Mouse (Mus musculus): ENCODE measurements around the gene Ksr2. TPM values are rescaled to one million over a fixed set of nuclear protein-coding genes. Genes with fewer than 3 reads are reported as not detected.
A peak's percentile ranks its signal among the peaks of the same experiment; 100 is the strongest.
"Not testable (repeated sequence)": the region's sequence is repeated elsewhere in the genome, so short reads cannot be mapped to it uniquely, and the experiment has no call there.

Gene Ksr2
- total RNA-seq, 4 experiments from 2014 or later, result 5.9 to 9.6 (median 6.8) TPM

DNA sequence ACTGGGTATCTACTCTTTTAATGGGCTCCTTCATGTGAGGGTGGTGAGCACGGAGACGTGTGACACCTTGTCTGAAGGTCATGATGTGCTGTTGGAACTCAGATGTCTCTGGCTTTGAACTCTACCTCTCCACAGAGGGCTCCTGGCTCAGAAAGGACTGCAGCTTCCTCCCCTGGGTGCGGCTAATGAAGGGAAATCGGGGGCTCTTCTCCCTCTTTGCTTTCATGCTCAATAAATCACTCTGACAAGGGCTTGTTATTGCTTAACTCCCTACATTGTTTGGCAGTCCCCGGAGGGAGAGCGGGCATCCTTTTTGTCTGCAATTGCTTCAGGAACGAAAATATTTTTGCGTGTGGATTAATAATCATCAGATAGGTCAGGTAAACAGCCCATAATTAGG lies 127.9 kb downstream of the Ksr2 start:
- no peak for DNase-seq

DNA sequence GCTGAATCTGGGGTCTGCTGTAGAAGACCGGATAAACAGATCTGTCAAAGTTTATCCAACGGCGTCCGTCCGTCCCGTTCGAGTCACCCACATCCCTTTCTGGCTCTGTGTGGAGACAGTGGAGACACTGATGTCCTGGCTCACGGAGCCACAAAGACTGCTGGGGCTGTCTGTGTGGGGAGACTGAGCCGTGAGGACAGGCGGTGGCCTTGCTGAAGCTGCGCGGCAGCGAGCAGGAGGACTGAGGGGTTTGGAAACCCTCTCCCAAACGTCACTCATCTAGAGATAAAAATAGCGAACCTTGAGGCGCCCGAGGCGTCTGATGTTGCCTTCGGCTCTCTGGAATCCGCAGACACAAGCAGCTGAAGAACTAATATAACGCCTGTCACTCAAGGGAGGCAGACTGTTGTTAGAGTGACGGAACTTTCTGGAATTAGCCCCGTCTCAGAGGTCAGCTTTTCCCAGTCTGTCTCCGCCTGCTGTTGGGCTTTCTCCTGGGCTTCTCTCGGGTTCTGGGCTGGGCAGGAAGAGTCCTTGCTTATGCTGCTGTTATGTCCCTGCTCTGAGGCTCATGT lies 133.0 kb downstream of the Ksr2 start:
- no peak for DNase-seq

DNA sequence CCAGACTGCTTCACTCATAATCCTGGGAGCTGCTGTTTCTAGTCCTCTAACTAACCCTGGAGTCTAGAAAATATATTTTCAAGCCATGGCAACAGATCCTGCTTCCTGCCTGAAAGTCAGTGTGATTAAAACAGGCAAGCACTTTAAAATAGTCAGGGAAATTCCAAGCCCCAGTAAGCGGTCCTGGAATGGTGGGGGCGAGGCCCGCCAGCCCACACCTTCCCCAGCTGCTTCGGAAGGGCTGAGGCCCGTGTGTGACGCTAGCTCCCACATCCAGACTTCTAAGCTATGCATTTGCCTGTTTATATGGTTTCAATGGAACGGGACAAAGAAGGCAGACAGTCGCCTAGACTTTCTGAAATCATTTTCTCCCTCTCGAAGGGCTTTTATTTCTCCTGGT lies 137.2 kb downstream of the Ksr2 start:
- no peak for DNase-seq

DNA sequence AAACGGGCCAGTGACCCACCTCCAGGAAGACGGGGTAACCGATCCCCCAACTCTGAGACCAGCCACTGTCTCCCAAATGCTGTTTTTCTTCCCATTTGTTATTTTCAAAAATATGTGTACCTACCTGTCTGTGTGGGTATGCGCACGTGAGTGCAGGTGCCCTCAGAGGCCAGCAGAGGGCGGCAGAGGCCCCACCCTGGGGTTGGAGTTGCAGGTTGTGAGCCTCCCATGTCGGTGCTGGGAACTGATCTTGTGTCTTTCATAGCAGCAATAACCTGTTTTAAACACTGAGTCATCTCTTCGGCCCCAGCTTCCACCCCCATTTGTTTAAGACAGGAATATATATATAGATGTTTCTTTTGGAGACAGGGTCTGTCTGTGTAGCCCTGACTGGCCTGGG lies 138.3 kb downstream of the Ksr2 start:
- no peak for DNase-seq

DNA sequence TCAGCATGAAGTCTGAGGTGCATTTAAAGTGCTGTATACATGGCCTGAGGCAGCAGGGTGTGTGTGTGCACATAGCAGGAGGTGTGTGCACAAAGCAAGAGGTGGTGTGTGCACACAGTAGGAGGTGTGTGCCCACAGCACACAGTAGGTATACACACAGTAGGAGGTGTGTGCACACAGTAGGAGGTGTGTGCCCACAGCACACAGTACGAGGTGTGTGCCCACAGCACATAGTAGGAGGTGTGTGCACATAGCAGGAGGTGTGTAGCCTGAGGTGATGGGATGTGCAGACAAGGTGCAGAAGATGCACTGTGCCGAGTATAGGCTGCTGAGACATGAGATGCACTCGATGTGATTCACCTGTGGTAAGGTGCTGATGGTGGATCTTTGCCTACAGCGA lies 140.7 kb downstream of the Ksr2 start:
- DNase-seq, result no peak

DNA sequence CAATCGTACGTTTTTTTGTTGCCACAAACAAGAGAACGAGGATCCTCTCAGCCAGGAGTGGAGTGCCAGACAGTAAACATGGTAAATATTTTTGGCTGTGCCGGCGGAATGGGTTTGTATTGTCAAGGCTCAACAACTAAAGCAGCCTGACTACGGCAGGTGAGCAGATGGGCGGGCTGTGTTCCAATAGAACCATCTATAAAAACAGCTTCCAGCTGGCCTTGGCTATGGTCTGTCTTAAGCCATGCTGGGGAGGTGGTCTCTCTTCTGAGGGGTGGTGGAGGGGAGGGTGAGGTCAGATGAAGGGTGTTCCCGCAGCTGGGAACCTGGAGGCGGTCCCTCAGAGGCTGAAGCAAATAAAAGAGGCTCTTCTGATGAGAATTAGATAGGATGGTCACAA lies 142.8 kb downstream of the Ksr2 start:
- DNase-seq, result no peak

DNA sequence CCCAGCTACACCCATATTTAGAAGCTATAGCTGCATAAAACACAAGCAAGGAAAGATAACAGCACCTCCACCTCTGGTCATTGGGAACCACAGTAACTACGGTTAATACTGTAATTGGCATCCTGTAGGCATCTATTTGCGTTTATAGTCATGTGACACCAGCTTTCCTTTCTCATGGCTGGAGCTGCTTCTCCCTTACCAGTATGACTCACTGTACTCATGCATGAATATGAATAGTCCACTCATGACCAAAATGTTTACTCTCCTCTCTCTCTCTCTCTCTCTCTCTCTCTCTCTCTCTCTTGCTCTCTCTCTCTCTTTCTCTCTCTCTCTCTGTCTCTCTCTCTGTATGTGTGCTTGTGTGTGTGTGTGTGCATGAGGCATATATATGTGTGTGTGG lies 147.3 kb downstream of the Ksr2 start:
- DNase-seq, result no peak

DNA sequence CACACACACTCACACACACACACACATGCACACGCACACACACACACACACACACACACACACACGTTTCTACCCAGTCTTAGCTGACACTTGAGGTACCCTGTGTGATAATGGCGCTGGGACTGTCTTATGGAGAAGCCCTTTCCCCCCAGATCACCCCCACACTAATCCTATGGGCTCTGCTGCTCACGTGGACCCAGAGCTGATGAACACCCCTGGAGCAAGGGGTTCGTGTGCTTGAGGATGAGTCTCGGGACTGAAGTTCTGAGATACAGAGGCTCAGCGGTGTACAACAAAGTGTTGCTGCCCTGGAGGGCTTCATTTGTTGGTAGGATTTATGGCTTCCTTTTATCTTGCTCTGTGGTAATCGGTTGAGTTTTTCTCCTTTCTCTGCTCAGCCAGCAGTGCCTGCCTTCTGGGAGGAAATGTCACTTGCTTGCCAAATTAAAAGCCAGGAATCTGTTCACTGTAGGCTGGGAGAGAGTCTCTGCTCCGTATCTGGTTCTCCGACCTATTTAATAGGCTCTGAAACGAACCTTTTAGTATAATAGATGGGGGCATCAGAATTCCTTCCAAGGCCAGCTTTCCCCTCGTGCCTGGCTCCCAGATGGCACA lies 152.4 kb downstream of the Ksr2 start:
- DNase-seq, result peak; percentile 12

DNA sequence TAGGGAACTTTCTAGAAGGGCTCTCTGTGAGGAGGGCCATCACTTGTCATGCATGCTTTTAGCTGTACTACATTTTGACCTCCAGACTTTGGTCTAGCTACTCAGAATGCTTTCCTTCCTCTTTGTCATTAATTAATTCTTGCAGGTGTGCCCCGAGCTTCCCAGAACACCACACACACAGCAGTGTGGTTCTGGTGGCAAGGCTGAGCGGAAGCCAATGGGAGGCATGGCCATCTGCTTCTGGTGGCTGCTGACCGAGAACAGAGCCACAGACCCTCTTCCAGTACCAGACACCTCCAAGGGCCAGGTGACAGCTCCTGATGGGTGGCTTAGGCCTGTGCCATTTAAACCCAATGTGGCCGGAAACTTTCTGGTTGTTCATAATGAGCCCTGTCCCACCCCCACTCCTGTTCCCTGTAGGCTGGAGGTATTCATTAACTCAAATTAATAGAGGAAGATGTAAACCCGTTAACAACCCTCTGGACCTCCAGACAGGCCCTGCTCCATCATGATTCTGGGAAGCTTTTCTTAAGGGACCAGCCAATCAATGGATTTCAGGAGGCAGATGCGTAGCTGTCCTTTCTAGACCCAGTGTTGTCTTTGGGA lies 155.5 kb downstream of the Ksr2 start:
- DNase-seq, result no peak

DNA sequence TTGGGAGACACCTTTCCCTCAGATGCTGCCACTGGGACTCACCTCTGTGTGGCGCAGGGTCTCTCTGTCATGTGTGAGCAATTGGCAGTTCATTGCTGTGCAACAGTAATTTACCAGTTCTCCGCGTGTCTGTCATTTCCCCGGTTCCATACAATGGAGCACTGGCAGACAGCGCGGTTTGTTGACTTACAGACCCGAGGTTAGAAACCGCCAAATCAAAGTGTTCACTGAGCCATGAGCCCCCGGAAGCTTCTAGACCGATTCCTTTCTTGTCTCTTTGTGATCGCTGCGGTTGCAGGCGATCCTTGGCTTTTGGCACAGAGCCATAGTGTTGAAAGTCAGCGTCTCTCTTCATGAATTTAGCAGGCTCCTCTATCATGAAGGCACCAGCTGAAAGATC lies 158.6 kb downstream of the Ksr2 start:
- DNase-seq, result no peak

DNA sequence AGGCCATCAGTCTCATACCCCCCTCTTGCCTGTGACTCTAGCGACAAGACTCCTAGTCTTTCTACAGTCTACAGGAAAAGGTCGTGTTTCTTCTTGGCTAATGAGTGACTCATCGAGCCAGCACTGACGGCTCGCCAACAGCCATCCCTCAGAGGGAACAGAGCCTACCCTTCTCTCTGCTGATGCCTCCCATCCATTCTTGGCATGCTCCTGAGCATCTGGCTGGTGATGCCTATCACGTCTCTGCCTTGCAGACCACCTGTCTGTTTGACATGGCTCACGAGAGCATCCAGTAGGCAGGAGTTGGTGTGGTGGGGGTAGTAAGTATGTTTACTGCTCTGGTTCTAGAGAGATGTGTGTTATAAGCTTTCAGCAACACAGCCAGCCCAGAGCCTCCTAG lies 161.1 kb downstream of the Ksr2 start:
- no peak for DNase-seq

DNA sequence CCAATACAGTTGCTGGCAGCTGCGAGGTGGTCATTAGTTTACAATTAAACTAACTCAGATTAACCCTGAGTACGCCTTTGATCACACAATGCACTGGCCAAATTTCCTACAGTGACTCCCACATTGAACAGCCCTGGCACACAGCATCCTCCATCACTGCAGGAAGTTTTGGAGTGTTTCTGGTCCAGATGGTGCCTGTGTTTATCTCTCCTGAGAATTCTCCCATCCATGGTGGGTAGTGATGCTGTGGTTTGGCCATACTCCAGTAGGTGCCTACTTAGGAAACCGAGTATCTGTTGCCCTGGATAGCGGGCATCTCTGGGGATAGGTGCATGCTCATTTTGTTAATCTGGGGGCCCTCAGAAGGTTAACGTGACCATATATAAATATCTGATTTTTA lies 163.8 kb downstream of the Ksr2 start:
- DNase-seq, result no peak

DNA sequence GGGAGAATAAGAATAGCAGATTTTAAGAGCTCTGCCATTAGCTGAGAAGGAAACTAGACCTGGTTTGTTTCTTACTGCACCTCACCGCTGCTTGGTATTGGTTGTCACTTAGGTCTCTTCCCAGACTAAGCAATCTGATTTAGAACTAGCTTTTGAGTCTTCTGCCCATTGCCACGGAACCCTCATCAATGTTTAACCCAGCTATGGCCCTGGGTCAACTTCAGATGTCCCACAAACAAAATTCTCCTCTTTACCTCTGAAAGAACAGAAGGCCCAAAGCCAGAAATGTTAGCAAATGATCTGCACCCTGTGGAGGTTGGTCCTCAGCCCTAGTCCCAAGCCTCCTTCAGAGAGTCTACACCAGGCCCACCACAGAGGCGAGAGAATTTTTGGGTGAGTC lies 167.9 kb downstream of the Ksr2 start:
- no peak for DNase-seq

DNA sequence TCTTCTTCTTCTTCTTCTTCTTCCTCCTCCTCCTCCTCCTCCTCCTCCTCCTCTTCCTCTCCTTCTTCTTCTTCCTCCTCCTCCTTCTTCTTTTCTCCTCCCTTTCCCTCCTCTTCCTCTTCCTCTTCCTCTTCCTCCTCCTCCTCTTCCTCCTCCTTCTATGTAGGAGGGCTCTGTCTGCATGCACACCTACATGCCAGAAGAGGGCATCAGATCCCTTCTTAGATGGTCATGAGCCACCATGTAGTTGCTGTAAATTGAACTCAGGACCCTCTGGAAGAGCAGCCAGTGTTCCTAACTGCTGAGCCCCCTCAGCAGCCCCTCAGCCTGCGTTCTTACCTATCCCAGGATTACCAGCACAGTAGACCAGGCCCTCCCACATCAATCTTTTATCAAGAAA lies 170.6 kb downstream of the Ksr2 start:
- no peak for DNase-seq

DNA sequence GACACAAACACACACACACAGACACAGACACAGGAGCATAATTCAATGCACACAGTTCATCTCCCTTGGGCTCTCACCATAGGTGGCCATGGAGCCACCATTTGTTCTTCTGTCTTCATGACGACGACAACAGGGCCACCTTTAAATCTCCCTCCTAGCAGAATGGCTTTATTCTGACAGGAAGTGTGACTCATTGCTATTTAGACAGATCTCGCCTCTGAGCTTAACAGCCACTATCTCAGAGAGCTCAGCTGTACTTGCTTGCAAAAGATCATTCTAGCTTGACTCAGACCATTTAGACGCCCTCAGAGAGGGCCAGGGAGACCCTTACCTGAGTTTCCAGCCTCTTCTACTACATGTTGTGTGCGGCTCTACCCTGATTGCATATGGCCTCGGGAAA lies 175.5 kb downstream of the Ksr2 start:
- DNase-seq, result no peak

DNA sequence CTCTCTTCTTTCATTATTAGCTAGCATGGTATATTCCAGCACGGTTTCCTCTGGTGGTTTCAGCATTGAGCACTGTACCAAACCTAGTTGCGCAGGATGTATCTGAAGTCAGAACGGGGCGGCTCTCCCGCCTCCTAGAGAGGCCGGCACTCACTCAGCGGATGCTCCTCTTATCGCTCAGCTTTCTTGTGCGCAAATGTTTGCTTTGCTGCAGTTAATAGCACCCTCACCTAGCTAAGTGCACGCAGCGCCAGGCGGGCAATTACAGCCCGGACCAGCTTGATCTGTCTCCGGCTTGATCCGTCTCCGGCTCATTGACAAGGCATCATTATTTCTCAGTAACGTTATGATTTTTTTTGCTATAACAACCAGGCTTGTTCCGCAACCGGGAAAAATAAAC lies 179.5 kb downstream of the Ksr2 start:
- no peak for DNase-seq

DNA sequence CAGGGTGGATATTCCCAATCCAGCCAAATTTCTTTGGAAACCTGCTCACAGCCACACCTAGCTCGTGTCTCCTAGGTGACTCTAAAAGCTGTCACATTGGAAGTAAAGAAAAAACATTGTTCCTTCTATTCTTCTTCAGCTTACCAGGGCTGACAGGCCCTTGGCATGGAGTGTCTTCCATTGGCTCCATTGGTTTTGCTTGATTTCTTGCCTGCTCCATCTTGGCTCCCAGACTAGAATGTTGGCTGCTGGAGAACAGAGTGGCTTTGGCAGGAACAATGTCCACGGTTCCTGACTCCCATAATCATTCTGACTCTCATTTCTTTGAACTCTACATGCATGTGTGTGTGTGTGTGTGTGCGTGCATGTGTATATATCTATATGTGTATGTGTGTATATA lies 183.0 kb downstream of the Ksr2 start:
- no peak for DNase-seq

DNA sequence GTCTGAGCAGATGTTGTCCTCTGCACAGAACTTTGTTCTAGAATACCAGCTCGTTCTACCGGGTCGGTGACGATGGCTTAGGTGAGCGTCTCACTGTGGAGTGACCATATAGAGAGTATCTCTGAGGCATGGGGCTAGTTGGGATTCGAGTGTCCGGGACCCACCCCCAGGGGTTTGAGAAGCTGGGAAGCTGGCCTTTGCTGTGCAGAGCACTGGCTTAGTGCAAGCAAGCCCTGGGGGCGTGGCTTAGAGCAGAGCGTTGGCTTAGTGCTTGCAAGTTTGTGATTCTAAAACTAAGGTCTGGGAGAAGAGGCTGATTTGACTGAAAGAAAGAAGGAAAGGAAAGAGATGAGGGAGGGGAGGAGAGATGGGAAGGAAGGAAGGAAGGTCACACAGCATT lies 188.2 kb downstream of the Ksr2 start:
- no peak for DNase-seq

DNA sequence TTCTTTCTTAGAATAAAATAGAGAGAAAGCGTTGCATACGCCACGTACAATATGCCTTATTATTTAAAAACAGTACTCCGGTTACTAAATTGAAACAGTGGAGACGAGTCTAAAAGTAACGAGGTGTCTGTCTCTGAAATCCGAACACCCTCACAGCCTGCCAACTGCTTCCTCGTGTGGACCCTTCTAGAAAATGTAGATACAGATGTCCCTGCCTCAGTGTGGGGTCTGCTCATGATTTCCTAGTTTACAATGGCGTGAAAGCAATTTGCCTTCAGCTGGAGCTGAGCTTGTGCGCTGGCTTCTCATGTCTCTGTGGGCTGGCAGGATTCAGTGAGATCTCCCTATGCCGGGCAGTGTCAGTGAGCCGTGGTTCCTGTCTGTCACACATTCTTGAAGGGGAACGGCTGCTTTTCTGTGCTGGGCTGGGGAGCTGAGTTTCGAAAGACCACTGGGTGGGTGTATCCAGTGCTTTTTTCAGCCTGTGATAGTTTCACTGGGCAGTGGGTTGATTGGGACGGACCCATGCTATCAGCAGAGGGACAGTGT lies 194.0 kb downstream of the Ksr2 start:
- no peak for DNase-seq

DNA sequence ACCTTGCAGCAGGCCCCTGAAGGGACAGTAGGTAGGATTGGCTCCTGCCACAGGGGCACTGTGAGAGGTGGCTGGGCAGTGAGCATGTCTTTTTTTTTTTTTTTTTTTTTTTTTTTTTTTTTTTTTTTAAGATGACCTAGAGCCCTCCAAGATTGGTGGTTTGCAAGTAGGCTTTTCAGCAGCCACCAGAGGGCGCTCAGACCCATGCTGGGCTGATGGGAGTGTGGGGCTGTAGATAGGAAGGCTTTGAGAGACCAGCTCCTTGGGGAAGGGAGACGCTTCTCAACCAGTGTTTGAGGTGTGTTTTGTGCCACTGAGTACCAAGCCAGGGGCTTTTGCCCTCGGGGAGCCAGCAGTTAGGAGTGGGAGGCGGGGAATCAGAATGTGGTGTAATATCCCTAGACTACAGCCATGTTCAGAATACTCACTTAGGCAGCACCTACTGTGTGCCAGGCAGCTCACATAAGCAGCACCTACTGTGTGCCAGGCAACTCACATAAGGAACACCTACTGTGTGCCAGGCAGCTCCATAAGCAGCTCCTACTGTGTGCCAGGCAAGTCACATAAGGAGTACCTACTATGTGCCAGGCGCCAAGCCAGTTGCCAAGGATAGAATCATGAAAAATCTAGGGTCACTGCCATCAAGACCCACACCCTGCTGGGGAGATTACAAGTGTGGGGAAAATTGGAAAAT lies 200.7 kb downstream of the Ksr2 start:
- DNase-seq, result peak; percentile 51

DNA sequence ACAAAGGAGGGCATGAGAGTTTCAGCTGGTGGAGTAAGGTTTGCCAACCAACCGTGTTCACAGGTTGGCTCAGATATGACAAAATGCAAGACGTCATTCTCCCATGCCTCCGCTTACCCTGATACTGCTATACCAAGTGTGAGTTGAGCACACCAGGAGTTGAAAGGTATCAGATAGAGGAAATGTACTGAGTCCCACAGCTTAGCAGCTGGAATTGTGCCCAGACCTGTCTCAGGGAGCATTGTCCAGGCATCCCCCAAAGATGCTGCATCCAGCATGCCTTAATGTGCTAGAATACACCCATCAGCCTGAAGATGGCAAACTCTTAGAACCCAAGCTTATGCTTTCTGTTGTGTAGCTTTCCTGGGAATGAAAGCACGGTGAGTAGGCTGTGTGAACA lies 206.5 kb downstream of the Ksr2 start:
- DNase-seq, result no peak

DNA sequence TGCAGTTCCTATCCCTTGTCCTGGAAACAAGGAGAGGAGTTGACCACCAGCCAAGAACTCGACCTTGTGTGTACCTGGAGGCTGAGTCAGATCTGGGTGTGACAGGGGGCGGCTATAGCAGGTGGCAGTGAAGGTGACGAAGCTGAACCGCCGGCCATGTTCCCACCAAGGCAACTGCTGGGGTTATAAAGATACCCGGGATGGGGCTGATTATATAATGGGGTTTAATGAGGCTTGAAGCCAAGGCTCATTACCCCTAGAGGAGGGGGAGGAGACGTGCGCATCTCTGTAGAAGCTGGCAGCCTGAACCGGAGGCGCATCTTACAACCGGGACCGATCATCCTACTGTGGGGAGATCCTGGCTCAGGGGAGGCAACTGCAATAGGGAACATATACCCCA lies 208.4 kb downstream of the Ksr2 start:
- no peak for DNase-seq

DNA sequence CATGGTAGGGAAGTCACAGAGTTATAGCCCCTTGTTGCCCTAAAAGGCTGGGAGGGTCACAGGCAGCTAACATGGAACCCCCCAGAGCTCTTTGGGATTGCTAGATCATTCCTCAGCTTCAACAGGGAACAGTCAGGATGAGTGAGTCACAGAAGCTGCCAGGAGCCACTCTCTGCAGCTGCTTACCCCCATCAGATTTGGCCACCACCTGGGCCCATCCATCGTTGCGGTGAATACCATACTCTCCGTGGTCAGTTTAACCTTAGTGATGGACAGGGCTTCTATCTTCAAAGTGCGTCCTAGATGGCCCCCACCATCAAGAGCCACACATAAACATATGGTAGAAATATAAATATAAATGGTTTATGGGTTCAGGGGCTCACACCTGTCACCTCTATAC lies 209.4 kb downstream of the Ksr2 start:
- not testable (repeated sequence) for DNase-seq

DNA sequence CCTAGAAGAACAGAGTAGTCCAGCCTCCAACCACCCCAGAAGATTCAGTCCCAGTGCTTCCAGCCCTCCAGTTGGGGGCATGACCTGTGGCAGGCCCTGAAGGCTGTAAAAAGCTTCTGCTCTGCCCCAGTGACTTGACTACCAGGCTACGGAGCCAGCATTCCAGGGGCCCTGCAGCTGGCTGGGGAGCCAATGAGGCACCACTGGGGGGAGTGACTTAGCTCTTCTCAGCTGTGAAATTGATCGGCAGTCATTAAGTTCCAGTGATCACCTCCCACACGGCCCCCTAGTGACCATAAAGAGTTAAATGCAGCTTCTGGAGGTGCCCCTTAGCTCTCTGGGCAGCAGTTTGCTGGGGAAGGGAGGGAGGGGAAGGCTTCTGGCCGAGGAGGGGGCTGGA lies 213.1 kb downstream of the Ksr2 start:
- DNase-seq, result no peak

Data from adrenal gland, adult 8-10 months (tissue).